Mouse (Mus musculus) kidney, postnatal 0 days (tissue): ENCODE measurements at regions not wholly inside any gene's neighbourhood (a gene's known extent, or its start where the extent isn't known, plus 50 kb on each side); places are given as distances from the start of the nearest gene placed in this dataset.
A peak's percentile ranks its signal among the peaks of the same experiment; 100 is the strongest.

Source experiments
- ATAC-seq: fragments of 200-750 bp; cut with Nextera tagmentation; replicated peaks from 2 replicates; pipeline ENCODE4 v1.8.0; 2017; ENCODE audit warnings: low read depth, moderate number of reproducible peaks, moderate TSS enrichment, moderate library complexity; ENCODE audit not compliant: low FRiP score
- DNase-seq: peaks from one replicate; pipeline ENCODE4 v3.0.0-alpha.2; 2016; ENCODE audit warnings: low spot score
- H3K27ac ChIP-seq: fragments of 300-500 bp; sonication (generic); 2 replicates; pipeline ENCODE4 v1.5.1; 2014; ENCODE audit warnings: mild to moderate bottlenecking
- H3K27me3 ChIP-seq: fragments of 300-500 bp; sonication (generic); 2 replicates; pipeline ENCODE4 v1.6.1; 2014; ENCODE audit warnings: low read length, mixed read lengths; ENCODE audit not compliant: insufficient read depth
- H3K36me3 ChIP-seq: fragments of 300-500 bp; sonication (generic); 2 replicates; pipeline ENCODE4 v1.6.1; 2014; ENCODE audit warnings: low read length, mixed read lengths; ENCODE audit not compliant: insufficient read depth
- H3K4me1 ChIP-seq: fragments of 300-500 bp; sonication (generic); replicated peaks from 2 replicates; pipeline ENCODE4 v1.6.1; 2014; ENCODE audit warnings: antibody characterized with exemption, low read length, mixed read lengths; ENCODE audit not compliant: insufficient read depth
- H3K4me2 ChIP-seq: fragments of 300-500 bp; sonication (generic); 2 replicates; pipeline ENCODE4 v1.6.1; 2014; ENCODE audit warnings: mild to moderate bottlenecking, low read length, moderate library complexity, mixed read lengths
- H3K4me3 ChIP-seq: fragments of 300-500 bp; sonication (generic); replicated peaks from 2 replicates; pipeline ENCODE4 v1.5.1; 2014; ENCODE audit warnings: low read depth, low read length
- H3K9ac ChIP-seq: fragments of 300-500 bp; sonication (generic); 2 replicates; pipeline ENCODE4 v1.6.1; 2014; ENCODE audit warnings: low read depth, low read length
- H3K9me3 ChIP-seq: fragments of 300-500 bp; sonication (generic); replicated peaks from 2 replicates; pipeline ENCODE4 v1.6.1; 2016; ENCODE audit warnings: low read length, inconsistent platforms, mixed read lengths
- CTCF ChIP-seq: IDR thresholded peaks from 2 replicates; pipeline ENCODE4 v1.5.1; 2016; ENCODE audit warnings: antibody characterized with exemption, low read depth, mild to moderate bottlenecking, moderate library complexity
- WGBS: fragments of 180-500 bp; shearing (Covaris S2); extraction: QIAGEN DNeasy Blood & Tissue Kit; methylation state at CpG from one replicate; pipeline ENCODE4 v1.1.7; 2014; 5-methylcytosine and 5-hydroxymethylcytosine counted together

- no peaks in the 10 kb centered on the region for H3K36me3 ChIP-seq
- H3K4me3 ChIP-seq: no peak overlapping the region
- no peak for TF ChIP-seq CTCF
- H3K27ac ChIP-seq: no peak overlapping the region
- H3K9ac ChIP-seq: no peak overlapping the region
- H3K9me3 ChIP-seq: no peaks in the 10 kb centered on the region
- H3K27me3 ChIP-seq: no peaks in the 10 kb centered on the region
- DNase-seq (no peak), ATAC-seq (no peak)
- WGBS: 69% methylated on average over 8 of the region's 8 CpGs
- no peak overlapping the region for H3K4me2 ChIP-seq
- no peaks in the 10 kb centered on the region for H3K4me1 ChIP-seq
Observed at GRCm38 (mm10) chr2:179293114-179293513, 149.1 kb upstream of the Cdh4 start.

DNA sequence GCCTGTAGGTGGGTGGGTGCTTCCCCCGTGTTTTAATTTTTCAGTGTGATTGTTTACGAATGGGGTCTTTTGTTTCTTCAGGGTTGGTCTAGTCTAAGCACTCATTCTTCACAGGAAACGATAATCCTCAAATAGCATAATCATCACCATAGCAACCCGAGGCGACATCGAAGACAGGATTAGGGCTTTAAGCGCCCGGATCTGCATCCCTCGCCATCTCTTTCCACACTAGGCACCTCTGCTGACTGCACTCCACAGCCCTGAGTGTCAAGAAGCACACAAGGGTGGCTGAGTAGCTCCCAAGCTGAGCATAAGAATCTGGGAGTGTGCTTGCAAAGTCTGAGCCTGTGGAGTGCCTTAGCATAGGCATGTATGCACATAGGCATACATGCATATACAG, 145.2 kb upstream of the Cdh4 start:
- no peak for ATAC-seq
- no peak overlapping the region for H3K9ac ChIP-seq
- WGBS: 85% methylated on average over 9 of the region's 9 CpGs
- no peaks in the 10 kb centered on the region for H3K4me1 ChIP-seq
- no peaks in the 10 kb centered on the region for H3K27me3 ChIP-seq
- TF ChIP-seq CTCF: no peak
- H3K36me3 ChIP-seq: no peaks in the 10 kb centered on the region
- H3K4me2 ChIP-seq: no peak overlapping the region
- no peak overlapping the region for H3K4me3 ChIP-seq
- no peak for DNase-seq
- no peaks in the 10 kb centered on the region for H3K9me3 ChIP-seq
- H3K27ac ChIP-seq: no peak overlapping the region

GRCm38 (mm10) chr2:179303765-179304164, 138.5 kb upstream of the Cdh4 start:
- ATAC-seq: no peak
- Histone ChIP-seq H3K27ac (no peak overlapping the region), H3K9ac (no peak overlapping the region), H3K9me3 (no peaks in the 10 kb centered on the region), H3K27me3 (no peaks in the 10 kb centered on the region), H3K4me3 (no peak overlapping the region), H3K4me1 (0 out of 2 replicates have a peak, but pooled peaks cover 6% of the 10 kb centered on the region), H3K36me3 (no peaks in the 10 kb centered on the region), H3K4me2 (no peak overlapping the region)
- WGBS: 20% methylated on average over 8 of the region's 8 CpGs
- no peak for TF ChIP-seq CTCF
- no peak for DNase-seq

- Histone ChIP-seq H3K36me3 (no peaks in the 10 kb centered on the region), H3K4me2 (no peak overlapping the region), H3K9me3 (no peaks in the 10 kb centered on the region), H3K27ac (no peak overlapping the region), H3K27me3 (no peaks in the 10 kb centered on the region), H3K4me3 (no peak overlapping the region), H3K9ac (no peak overlapping the region), H3K4me1 (0 out of 2 replicates have a peak, but pooled peaks cover 6% of the 10 kb centered on the region)
- no peak for TF ChIP-seq CTCF
- ATAC-seq (no peak), DNase-seq (peak; percentile 49)
- WGBS: 15% methylated on average over 11 of the region's 11 CpGs
Observed at GRCm38 (mm10) chr2:179307286-179307931, 134.8 kb upstream of the Cdh4 start.

GRCm38 (mm10) chr2:179307932-179308303, 134.3 kb upstream of the Cdh4 start:
- ATAC-seq (no peak), DNase-seq (peak; percentile 21)
- WGBS: 59% methylated on average over 3 of the region's 3 CpGs
- Histone ChIP-seq H3K9ac (no peak overlapping the region), H3K4me2 (no peak overlapping the region), H3K4me1 (0 out of 2 replicates have a peak, but pooled peaks cover 6% of the 10 kb centered on the region), H3K4me3 (no peak overlapping the region), H3K27me3 (no peaks in the 10 kb centered on the region), H3K36me3 (no peaks in the 10 kb centered on the region), H3K27ac (no peak overlapping the region), H3K9me3 (no peaks in the 10 kb centered on the region)
- TF ChIP-seq CTCF: no peak

DNA sequence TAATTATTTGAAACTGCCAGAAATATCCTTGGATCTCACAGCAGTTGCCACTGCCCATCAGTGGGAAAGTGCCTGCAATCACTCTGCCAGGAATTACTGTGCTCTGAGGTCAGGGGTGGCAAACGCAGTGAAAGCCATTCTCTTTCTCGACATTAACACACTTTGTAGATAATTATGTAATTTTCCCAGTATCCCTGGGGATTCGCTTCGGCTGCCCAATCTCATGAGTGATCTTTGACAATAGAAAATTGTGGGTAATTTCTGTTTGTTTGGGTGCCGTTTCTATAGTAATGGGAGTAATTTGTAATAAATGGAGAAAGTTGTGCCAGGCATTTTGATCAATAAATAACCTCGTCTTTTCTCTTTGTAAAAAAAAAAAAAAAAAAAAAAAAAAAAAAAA, 124.2 kb upstream of the Cdh4 start:
- H3K4me3 ChIP-seq: no peak overlapping the region
- no peaks in the 10 kb centered on the region for H3K27me3 ChIP-seq
- H3K27ac ChIP-seq: no peak overlapping the region
- no peak overlapping the region for H3K9ac ChIP-seq
- no peak for DNase-seq
- no peak for TF ChIP-seq CTCF
- H3K36me3 ChIP-seq: no peaks in the 10 kb centered on the region
- H3K4me1 ChIP-seq: no peaks in the 10 kb centered on the region
- no peak overlapping the region for H3K4me2 ChIP-seq
- ATAC-seq: no peak
- 76% methylated on average over 6 of the region's 6 CpGs for WGBS
- H3K9me3 ChIP-seq: no peaks in the 10 kb centered on the region

DNA sequence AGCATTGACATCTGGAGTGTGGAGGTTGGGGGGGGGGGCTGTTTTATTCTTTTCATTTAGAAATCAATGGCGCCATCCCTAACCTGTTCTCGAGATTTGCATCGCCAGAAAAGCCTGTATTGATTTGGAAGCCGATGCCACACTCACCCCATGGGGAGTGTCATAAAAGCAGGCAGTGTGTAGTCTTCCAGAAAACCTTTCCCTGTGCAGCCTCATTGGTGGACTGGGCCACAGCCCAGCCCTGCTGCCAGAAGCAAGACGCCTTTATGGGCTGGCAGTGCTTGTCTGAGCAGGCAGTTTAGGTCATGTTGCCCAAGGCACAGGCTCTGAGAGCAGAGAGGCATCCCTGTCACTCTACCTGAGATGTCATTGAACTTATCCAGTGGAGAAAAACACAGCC, 117.0 kb upstream of the Cdh4 start:
- DNase-seq (no peak), ATAC-seq (no peak)
- 58% methylated on average over 5 of the region's 5 CpGs for WGBS
- Histone ChIP-seq H3K9ac (no peak overlapping the region), H3K27me3 (no peaks in the 10 kb centered on the region), H3K27ac (no peak overlapping the region), H3K9me3 (no peaks in the 10 kb centered on the region), H3K4me2 (no peak overlapping the region), H3K4me1 (no peaks in the 10 kb centered on the region), H3K36me3 (no peaks in the 10 kb centered on the region), H3K4me3 (no peak overlapping the region)
- TF ChIP-seq CTCF: no peak
